Mouse (Mus musculus): ENCODE measurements around the gene Dock3.

DNA sequence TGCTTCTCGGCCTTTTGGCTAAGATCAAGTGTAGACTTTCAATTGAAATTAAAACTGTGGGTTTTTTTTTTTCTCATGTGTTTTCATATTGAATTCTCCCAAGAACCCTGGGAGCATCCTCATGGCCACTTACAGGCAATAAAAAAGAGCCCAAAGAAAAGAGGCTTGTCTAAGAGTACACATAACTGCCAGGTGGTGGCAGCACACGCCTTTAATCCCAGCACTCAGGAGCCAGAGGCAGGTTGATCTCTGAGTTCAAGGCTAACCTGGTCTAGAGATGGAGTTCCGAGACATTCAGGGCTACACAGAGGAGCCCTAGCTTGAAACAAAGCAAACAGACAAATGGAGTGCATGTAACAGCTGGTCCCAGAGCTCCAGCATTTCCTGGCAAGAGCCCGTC lies 14.5 kb upstream of the Dock3 start:
- TF ChIP-seq CTCF (IDR thresholded peaks at IDR 0.05; ENCODE audit: low read depth, low read length) = peak; percentile 48; the same call in 1 of the 2 replicates
- TF ChIP-seq POLR2A (IDR thresholded peaks at IDR 0.05; ENCODE audit: borderline replicate concordance, low read depth, low read length) = no peak
